Mouse (Mus musculus) thymus, postnatal 14 days (tissue): ENCODE data around the gene Rfng.
"Not testable (repeated sequence)": the region's sequence is repeated elsewhere in the genome, so short reads cannot be mapped to it uniquely, and the experiment has no call there.

Source experiments
- DNase-seq: peaks from one replicate; pipeline ENCODE4 v3.0.0; 2021

Gene Rfng

DNA sequence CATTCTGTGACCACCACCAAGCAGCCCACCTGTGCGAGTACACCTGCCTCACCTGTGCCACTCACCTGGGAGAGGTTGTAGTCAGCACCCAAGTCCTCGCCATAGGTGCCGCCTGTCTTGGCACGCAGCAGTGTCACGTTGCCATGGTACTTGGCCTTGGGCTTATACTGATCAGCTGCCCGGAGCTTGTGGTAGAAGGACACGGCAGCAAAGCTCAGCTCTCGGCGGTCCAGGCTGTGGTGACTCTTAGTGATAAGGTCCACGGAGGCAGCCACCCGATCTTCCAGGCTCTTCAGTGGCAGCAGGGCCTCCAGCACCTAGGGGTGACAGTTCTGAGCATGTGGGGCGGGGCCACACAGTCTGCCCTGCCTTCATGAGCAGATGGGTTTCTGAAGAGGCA lies 24.0 kb upstream of the Rfng start:
- no peak for DNase-seq

DNA sequence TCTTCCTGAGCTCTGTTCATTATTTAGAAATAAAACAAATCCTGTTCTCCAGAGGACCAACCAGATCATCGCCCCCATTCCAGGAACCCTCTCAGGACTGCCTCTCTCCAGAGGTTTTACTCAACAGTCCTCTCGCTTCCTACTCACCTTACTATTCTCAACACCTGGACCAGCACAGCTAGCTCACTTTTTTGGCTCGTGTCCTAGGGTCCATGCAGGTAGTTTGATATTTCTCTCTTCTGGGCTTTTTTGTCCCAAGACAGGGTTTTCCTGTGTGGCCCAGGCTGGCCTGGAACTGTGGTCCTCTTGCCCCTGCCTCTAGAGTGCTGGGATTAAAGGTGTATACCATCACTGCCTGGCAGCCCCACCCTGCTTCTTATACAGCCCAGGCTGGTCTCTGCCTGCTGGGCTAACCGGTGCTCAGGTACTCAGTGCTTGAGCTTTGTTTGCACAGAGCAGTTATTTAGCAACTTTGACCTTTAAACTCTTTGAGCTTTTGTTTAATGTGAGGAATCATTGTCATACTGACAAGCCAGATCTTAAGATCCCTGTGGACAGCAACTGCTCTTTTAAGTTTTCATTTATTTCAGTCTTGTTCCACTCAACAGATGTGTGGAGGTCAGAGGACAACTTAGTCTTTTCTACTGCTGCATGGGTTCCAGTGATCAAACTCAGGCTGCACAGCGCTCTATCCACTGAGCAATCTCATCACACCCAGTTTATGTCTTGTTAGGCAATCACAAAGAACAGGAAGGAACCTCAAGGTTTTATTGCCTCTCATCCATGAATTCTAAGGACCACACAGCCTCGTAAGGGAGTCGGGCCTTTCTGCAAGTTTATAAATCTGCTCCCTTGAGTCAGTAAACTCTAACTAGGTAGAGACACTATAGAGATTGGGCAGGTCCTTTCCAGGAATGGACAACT lies 21.6 kb upstream of the Rfng start:
- DNase-seq = no peak

- DNase-seq = no peak
Measured at GRCm38 (mm10) chr11:120804769-120805168, 20.8 kb upstream of the Rfng start.

- DNase-seq = no peak
Measured at GRCm38 (mm10) chr11:120804274-120804673, 20.3 kb upstream of the Rfng start.

DNA sequence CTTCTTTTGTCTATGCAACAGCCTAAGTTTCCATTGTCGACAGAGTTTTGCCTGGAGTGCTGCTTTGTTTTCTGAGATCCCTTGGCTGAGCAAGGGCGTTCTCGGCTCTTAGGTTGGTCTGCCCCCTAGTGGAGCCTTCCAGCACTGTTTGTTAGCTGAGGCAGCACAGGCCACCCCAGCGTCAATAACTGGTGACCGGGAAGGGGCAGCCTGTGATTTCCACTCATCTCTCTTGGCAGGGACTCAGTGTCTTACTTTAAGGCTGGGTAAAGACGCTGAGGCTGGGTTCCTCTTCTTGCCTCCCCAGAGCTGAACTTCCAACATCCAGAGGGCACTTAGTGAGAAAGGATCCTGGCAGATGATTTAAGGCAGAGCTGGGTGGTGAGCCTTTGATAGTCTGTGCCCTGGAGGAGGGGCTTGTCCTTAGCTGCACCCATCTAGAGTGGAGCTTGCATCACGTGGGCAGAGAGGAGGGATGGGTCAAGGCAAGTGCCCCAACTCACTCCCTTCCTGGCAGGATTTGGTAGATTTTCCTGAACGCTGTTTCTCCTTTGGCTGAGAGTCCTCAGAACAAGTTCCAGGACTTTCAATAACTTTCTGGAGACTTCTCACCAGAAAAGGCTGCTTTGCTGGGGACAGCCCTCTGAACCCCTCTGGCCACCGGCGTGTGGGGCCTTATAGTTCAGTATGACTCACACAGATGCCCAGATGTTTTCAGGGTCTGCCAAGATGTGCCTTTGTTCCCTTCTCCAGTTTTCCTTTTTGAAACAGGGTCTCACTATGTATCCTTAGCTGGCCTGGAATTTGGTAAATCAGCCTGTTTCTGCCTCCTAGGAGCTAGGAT lies 16.3 kb upstream of the Rfng start:
- DNase-seq = peak; percentile 85

DNA sequence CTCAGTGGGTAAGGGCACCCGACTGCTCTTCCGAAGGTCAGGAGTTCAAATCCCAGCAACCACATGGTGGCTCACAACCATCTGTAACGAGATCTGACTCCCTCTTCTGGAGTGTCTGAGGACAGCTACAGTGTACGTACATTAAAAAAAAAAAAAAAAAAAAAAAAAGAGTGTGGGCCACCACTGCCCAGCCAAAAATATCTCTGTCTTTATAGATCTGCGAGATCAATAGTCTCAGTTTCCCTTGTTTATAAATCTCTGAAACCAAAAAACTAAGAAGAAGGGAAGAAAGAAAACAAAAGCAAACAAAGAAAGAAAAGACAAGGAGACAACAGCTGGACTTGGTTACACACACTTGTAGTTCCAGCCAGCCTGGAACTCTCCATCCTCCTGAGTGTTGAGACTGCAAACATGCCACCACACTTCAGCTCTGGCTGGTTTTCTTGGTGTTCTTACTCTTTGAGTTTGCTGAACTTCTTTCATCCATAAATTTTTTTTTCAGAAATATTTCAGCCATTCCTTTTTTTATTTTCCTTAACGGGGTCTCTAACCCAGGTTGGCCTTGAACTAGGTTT lies 15.4 kb upstream of the Rfng start:
- no peak for DNase-seq

DNA sequence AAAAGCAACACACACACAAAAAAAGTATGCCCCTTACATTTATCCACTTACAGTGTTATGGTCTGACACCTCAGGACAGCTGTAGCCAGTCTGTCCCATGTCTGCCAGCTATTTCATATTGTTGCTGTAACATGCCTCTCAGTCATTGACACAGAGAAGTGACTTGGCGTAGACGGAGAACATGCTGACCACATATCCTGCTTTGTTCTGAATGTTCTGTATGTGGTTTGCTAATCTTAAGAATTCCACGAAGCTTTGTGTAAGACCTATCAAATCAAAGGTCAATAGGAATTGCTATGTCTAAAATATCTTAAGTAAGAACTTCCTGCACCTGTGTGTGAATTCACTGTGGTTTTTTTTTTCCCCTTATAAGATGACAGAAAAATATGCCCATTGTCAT lies 14.2 kb upstream of the Rfng start:
- no peak for DNase-seq

- DNase-seq = no peak
Measured at GRCm38 (mm10) chr11:120796614-120796946, 12.6 kb upstream of the Rfng start.

DNA sequence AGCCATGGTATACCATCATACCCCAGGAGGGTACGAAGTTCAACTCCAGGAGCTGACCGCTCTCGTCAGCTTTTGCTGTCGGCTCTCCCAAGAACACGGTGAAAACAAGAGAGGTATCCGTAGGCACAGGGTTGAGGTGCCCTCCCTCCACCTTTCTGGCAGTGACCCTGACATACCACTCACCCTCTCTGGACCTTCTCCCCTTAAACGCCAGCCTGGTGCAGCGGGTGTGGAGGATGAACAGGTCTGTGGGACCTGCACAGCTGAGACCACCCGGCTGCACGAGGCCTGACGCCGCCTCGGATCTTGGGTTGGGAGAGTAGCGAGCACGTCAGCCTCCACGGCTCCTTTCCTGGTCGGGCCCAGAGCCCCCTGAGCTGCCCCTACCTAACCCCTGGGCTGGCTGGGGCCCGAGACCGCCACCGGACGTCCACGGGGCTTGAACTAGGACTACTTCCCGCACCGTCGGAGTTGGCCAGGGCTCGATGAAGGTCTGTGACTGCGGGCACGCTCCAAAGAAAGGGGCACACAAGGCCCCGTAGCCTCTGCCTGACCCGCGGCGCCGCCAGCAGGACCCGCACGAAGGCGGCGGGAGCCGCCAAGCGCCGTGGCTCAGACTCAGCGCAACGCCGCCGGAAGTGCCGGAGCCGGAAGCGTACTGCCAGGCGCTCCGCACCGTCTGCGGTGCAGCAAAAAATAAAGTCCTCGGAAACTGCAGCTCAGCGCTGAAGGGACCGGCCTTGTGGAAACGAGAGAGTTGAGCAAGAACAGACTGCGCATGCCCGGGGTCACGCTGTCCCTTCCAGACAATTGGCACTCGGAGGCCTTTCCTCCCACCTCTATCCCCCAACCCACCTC lies 12.0 kb upstream of the Rfng start, which contains the start of gene Dus1l:
TSS of gene Dus1l (minus strand) at position 648 of the 858 bp plus-strand sequence.
- peak; percentile 98 for DNase-seq

GRCm38 (mm10) chr11:120792652-120793051 lies 8.6 kb upstream of the Rfng start:
- DNase-seq = no peak

DNA sequence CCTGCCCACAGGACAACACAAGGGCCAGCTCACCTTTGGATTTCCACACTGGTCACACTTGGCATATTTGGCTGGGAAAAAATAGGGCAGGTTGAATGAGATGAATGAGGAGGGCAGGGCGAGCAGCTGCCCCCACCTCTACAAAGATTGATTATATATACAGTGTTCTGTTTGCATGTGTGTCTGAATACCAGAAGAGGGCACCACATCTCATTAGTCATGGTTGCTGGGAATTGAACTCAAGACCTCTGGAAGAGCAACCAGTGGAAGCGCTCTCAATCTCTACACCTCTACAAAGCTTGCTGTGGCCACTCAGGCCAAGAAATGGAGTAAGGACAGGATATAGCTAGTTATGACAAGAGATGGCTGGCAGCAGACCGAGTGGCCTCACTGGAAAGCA lies 5.8 kb upstream of the Rfng start:
- no peak for DNase-seq

- DNase-seq = no peak
Measured at GRCm38 (mm10) chr11:120789355-120789754, 5.3 kb upstream of the Rfng start.

DNA sequence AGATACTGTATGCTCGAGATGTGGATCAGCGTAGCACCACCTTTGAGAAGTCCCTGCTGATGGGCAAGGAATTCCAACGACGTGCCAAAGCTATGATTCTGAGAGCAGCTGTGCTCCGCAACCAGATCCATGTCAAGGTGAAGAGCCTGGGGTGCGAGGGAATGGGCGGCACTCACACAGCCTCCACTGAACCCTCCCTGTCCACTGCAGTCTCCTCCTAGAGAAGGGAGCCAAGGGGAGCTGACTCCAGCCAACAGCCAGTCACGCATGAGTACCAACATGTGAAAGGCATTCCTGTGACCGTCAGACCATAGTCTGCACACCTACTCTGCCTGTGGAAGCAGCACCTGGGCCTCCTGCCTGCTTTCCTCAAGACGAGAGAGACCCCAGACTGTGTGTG lies 4.5 kb upstream of the Rfng start:
- not testable (repeated sequence) for DNase-seq

- DNase-seq = no peak
Measured at GRCm38 (mm10) chr11:120785145-120785544, 1.1 kb upstream of the Rfng start.

DNA sequence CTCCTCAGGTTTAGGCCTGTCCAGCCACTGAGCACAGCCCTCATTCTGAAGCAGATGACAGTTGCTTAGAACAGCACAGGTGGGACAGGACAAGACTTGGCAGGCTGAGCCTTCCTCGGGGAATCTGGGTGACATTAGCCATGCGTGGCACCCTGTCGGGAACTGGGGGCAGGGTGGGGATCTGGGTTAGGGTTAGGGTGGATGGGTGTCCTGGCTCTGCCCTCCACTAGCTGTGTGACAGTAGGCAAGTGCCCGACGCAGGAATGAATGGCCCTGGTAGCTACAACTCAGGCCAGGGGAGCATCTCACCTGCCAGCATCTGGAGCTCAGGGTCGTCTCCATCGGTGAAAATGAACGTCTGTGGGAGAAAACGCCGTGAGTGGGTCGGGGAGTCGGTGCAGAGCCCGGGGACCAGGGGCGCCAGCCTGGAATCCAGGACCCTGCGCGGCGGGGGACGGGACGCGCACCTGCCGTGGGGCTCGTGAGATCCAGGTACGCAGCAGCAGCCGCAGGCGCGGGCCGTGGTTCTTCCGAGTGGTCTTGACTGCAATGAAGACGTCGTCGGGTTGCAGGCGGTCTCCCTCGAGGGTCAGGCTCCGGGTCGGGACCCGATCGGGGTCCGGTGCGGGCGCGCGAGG lies 462 bp downstream of the Rfng start:
- DNase-seq = no peak

GRCm38 (mm10) chr11:120781361-120781760 lies 2.6 kb downstream of the Rfng start:
- DNase-seq = not testable (repeated sequence)

DNA sequence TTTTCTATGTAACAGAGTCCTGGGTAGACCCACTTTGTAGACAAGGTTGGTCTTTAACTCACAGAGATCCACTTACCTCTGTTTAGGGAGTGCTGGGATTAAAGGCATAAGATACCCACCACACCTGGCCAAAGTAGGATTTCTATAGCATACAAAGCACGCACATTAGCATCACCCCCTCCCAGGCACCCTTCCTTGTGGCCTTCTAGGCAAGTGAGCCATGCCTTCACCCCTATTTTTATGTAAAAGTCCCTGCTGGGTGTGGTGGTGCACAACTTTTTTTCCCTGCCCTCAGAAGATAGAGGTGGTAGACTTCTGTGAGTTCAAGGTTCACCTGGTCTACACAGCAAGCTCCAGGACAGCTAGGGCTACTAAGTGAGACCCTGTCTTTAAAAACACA lies 4.1 kb downstream of the Rfng start:
- DNase-seq = no peak

DNA sequence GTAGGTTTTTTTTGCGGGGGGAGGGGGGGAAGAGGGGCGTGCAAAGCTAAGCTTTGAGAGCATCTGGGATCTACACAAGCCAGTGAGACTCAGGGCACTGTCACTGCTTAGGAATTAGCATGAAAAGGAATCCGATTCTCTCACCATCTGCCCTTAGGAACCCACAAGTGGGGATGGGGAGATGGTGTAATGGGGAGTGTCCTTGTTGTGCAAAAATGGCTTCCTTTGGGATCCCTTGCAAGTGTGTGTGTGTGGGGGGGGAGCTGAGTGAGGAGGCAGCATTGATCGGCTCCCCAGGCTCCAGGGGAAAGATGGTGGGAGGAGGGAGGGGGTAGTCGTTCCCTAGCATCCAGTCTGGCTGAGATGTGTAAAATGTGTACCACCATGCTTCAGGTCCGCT lies 6.9 kb downstream of the Rfng start:
- DNase-seq = no peak

GRCm38 (mm10) chr11:120775774-120776469 lies 8.1 kb downstream of the Rfng start:
- peak; percentile 95 for DNase-seq

- DNase-seq = peak; percentile 1
Measured at GRCm38 (mm10) chr11:120773463-120774190, 10.4 kb downstream of the Rfng start.

DNA sequence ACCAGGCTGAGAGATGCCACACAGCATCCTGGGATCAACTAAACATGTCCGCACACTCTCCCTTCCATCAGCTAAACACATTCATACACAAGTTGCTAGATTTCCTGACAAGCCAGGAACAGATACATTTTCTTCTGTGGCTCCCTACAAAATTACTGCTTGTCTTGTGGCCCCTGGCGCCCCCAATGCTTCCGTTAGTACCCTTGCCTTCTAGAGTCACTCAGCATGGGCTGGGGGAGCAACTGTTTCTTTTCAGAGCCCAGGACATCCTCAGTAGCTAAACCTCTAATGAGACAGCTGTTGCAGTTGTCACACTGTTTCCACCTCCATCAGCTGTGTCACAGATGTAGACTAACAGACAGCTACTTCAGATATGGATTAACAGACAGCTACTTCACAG lies 11.3 kb downstream of the Rfng start:
- DNase-seq = peak; percentile 1
